Mouse (Mus musculus) embryonic facial prominence, embryonic 13.5 days (tissue): ENCODE results near the gene Zfp655. TPM values are rescaled to one million over a fixed set of nuclear protein-coding genes. Genes with fewer than 3 reads are reported as not detected.
A peak's percentile ranks its signal among the peaks of the same experiment; 100 is the strongest.
"Not testable (repeated sequence)": the region's sequence is repeated elsewhere in the genome, so short reads cannot be mapped to it uniquely, and the experiment has no call there.

Experiments
- ATAC-seq: fragments of 200-750 bp; cut with Nextera tagmentation; 2 replicates; pipeline ENCODE4 v1.8.0; 2017; ENCODE audit warnings: low read depth; ENCODE audit not compliant: insufficient number of reproducible peaks, insufficient read depth, low FRiP score, low TSS enrichment
- H3K27ac ChIP-seq: fragments of 300-500 bp; sonication (generic); 2 replicates; pipeline ENCODE4 v1.5.1; 2015; ENCODE audit warnings: moderate library complexity, mild to moderate bottlenecking, inconsistent platforms
- H3K27me3 ChIP-seq: fragments of 300-500 bp; sonication (generic); 2 replicates; pipeline ENCODE4 v1.6.1; 2015; ENCODE audit warnings: mild to moderate bottlenecking, inconsistent platforms
- H3K36me3 ChIP-seq: fragments of 300-500 bp; sonication (generic); 2 replicates; pipeline ENCODE4 v1.6.1; 2015; ENCODE audit warnings: mild to moderate bottlenecking, inconsistent platforms
- H3K4me1 ChIP-seq: fragments of 300-500 bp; sonication (generic); 2 replicates; pipeline ENCODE4 v1.6.1; 2015; ENCODE audit warnings: inconsistent platforms
- H3K4me2 ChIP-seq: fragments of 300-500 bp; sonication (generic); 2 replicates; pipeline ENCODE4 v1.6.1; 2015; ENCODE audit warnings: moderate library complexity, mild to moderate bottlenecking, inconsistent platforms
- H3K4me3 ChIP-seq: fragments of 300-500 bp; sonication (generic); 2 replicates; pipeline ENCODE4 v1.5.1; 2015; ENCODE audit warnings: mild to moderate bottlenecking, inconsistent platforms
- H3K9ac ChIP-seq: fragments of 300-500 bp; sonication (generic); 2 replicates; pipeline ENCODE4 v1.6.1; 2015; ENCODE audit warnings: mild to moderate bottlenecking, inconsistent platforms
- H3K9me3 ChIP-seq: fragments of 300-500 bp; sonication (generic); 2 replicates; pipeline ENCODE4 v1.6.1; 2016; ENCODE audit warnings: inconsistent platforms
- WGBS: fragments of 180-500 bp; shearing (Covaris S2); methylation state at CpG from one replicate; pipeline ENCODE4 v1.1.7; 2015; ENCODE audit warnings: mixed read lengths; 5-methylcytosine and 5-hydroxymethylcytosine counted together
- polyA plus RNA-seq: library from polyadenylated mRNA; unstranded; fragments of >200 nt; fragmentation: Nextera tagmentation; extraction: Ambion mirVana; gene quantifications from 2 replicates; pipeline ENCODE4 v1.2.1, GENCODE M21; 2015

The Zfp655 gene
- polyA plus RNA-seq, 1 experiment from 2014 or later = 33.7 TPM

GRCm38 (mm10) chr5:145205041-145205440, 26.5 kb upstream of the Zfp655 start:
- Histone ChIP-seq H3K36me3 (peaks cover 26% of the 10 kb centered on the region), H3K27me3 (no peaks in the 10 kb centered on the region), H3K9me3 (no peaks in the 10 kb centered on the region), H3K27ac (0 out of 2 replicates have a peak overlapping the region, but pooled peaks have one; percentile 22), H3K4me1 (peaks cover 23% of the 10 kb centered on the region), H3K4me3 (peak overlapping the region; percentile 59), H3K4me2 (peak overlapping the region; percentile 59), H3K9ac (peak overlapping the region; percentile 65)
- 26% methylated on average over 9 of the region's 9 CpGs for WGBS
- ATAC-seq = no peak

GRCm38 (mm10) chr5:145207385-145207784, 24.1 kb upstream of the Zfp655 start:
- Histone ChIP-seq H3K4me3 (no peak overlapping the region), H3K27me3 (no peaks in the 10 kb centered on the region), H3K4me1 (peaks cover 12% of the 10 kb centered on the region), H3K27ac (no peak overlapping the region), H3K36me3 (peaks cover 49% of the 10 kb centered on the region), H3K9me3 (no peaks in the 10 kb centered on the region), H3K4me2 (no peak overlapping the region), H3K9ac (no peak overlapping the region)
- ATAC-seq = no peak
- 94% methylated on average over 6 of the region's 6 CpGs for WGBS

DNA sequence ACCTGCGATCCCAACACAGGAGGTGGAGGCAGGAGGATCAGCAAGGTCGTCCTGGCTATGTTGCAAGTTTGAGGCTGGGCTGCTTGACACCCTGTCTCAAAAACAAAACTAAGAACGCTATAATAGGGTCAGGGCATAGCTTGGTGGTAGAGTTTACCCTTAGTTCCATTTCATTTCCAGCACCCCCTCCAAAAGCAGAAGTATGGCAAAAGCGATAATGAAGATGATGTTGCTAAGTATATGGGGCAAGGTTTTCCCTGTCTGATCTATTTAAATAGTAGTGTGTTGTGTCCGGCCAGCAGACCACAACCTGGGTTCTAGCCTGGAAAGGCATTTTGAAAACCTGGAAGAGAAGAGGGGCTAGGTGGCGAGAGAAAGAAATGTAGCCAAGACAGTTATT, 23.6 kb upstream of the Zfp655 start:
- Histone ChIP-seq H3K27me3 (no peaks in the 10 kb centered on the region), H3K4me2 (no peak overlapping the region), H3K9me3 (no peaks in the 10 kb centered on the region), H3K9ac (no peak overlapping the region), H3K36me3 (peaks cover 55% of the 10 kb centered on the region), H3K27ac (no peak overlapping the region), H3K4me3 (no peak overlapping the region), H3K4me1 (peaks cover 12% of the 10 kb centered on the region)
- 82% methylated on average over 6 of the region's 6 CpGs for WGBS
- no peak for ATAC-seq

GRCm38 (mm10) chr5:145208391-145208790, 23.1 kb upstream of the Zfp655 start:
- not testable (repeated sequence) for H3K9me3 ChIP-seq, H3K9ac ChIP-seq, H3K27ac ChIP-seq, H3K4me3 ChIP-seq, H3K27me3 ChIP-seq, ATAC-seq, H3K4me2 ChIP-seq
- Histone ChIP-seq H3K36me3 (peaks cover 59% of the 10 kb centered on the region), H3K4me1 (peaks cover 12% of the 10 kb centered on the region)
- 44% methylated on average over 11 of the region's 11 CpGs for WGBS

- Histone ChIP-seq H3K4me1 (no peaks in the 10 kb centered on the region), H3K4me2 (no peak overlapping the region), H3K36me3 (peaks cover 80% of the 10 kb centered on the region), H3K27ac (no peak overlapping the region), H3K4me3 (no peak overlapping the region), H3K9ac (no peak overlapping the region), H3K27me3 (no peaks in the 10 kb centered on the region), H3K9me3 (no peaks in the 10 kb centered on the region)
- no peak for ATAC-seq
- 95% methylated on average over 4 of the region's 4 CpGs for WGBS
Observed at GRCm38 (mm10) chr5:145211340-145211739, 20.2 kb upstream of the Zfp655 start.

DNA sequence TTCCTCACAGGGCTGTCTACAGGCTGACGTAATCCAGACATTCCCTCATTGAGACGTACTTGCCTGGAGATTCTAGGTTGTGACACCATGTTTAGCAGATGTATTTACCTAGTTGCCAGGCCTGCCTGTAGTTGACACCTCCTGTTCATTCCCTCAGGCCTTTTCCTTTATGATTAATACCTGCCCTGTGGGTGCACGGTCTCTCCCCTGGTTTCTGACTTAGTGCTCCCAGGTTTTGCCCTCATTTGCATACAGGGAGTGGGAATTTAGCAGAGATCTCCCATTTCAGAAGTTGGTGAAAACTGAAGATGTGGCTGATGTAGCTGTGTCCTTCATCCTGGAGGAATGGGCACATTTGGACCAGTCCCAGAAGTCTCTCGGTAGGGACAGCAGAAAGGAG, 19.3 kb upstream of the Zfp655 start:
- WGBS = 87% methylated on average over 4 of the region's 4 CpGs
- H3K9ac ChIP-seq = no peak overlapping the region
- H3K4me2 ChIP-seq = no peak overlapping the region
- no peaks in the 10 kb centered on the region for H3K4me1 ChIP-seq
- H3K27me3 ChIP-seq = no peaks in the 10 kb centered on the region
- no peaks in the 10 kb centered on the region for H3K9me3 ChIP-seq
- H3K36me3 ChIP-seq = peaks cover 73% of the 10 kb centered on the region
- no peak for ATAC-seq
- H3K4me3 ChIP-seq = no peak overlapping the region
- H3K27ac ChIP-seq = no peak overlapping the region

GRCm38 (mm10) chr5:145213505-145213904, 18.0 kb upstream of the Zfp655 start:
- no peak for ATAC-seq
- no peaks in the 10 kb centered on the region for H3K27me3 ChIP-seq
- H3K4me3 ChIP-seq = no peak overlapping the region
- 97% methylated on average over 3 of the region's 3 CpGs for WGBS
- peaks cover 79% of the 10 kb centered on the region for H3K36me3 ChIP-seq
- no peak overlapping the region for H3K4me2 ChIP-seq
- no peaks in the 10 kb centered on the region for H3K9me3 ChIP-seq
- H3K4me1 ChIP-seq = no peaks in the 10 kb centered on the region
- H3K9ac ChIP-seq = no peak overlapping the region
- no peak overlapping the region for H3K27ac ChIP-seq

DNA sequence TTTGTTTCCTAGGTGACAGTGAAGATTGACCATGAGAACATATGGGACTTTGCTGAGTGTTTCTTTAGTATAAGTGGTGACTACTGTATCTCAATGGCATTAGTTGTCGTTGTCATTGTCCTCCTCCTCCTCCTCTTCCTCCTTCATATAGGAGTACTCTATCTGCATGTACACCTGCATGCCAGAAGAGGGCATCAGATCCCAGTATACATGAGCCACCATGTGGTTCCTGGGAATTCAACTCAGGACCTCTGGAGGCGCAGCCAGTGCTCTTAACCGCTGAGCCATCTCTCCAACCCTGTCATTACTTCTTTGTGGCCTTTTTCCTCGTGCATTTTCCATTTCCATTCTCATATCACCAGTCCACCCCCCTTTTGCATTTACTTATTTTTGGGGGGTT, 16.8 kb upstream of the Zfp655 start:
- no peaks in the 10 kb centered on the region for H3K27me3 ChIP-seq
- no peak overlapping the region for H3K4me2 ChIP-seq
- no peak overlapping the region for H3K9ac ChIP-seq
- no peak for ATAC-seq
- no peaks in the 10 kb centered on the region for H3K9me3 ChIP-seq
- H3K4me3 ChIP-seq = no peak overlapping the region
- H3K27ac ChIP-seq = no peak overlapping the region
- H3K36me3 ChIP-seq = peaks cover 80% of the 10 kb centered on the region
- 59% methylated on average over 4 of the region's 4 CpGs for WGBS
- no peaks in the 10 kb centered on the region for H3K4me1 ChIP-seq

DNA sequence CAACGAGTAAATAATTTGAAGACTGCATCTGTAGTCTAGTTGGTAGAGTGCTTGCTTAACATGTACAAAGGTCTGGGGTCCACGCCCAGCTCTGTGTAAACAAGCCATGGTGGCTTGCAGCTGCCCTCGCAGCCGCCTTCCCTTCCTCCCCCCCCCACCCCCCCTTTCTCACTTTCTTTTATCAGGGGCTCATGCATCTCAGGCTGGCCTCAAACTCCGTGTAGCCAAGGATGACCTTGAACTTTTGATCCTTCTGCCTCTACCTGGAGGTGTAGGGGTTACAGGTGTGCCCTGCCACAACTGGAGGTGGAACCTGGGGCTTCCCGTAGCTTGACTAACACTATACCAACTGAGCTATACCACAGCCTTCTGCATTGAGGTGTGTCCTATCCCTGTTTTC, 13.8 kb upstream of the Zfp655 start:
- Histone ChIP-seq H3K9ac (no peak overlapping the region), H3K4me2 (no peak overlapping the region), H3K27me3 (no peaks in the 10 kb centered on the region), H3K27ac (no peak overlapping the region), H3K4me1 (no peaks in the 10 kb centered on the region), H3K9me3 (no peaks in the 10 kb centered on the region), H3K4me3 (no peak overlapping the region), H3K36me3 (peaks cover 77% of the 10 kb centered on the region)
- WGBS = 93% methylated on average over 6 of the region's 6 CpGs
- no peak for ATAC-seq

- Histone ChIP-seq H3K27me3 (no peaks in the 10 kb centered on the region), H3K36me3 (peaks cover 77% of the 10 kb centered on the region), H3K9ac (no peak overlapping the region), H3K4me1 (no peaks in the 10 kb centered on the region), H3K9me3 (no peaks in the 10 kb centered on the region), H3K4me2 (no peak overlapping the region), H3K27ac (no peak overlapping the region), H3K4me3 (no peak overlapping the region)
- no peak for ATAC-seq
- WGBS = 94% methylated on average over 21 of the region's 21 CpGs
Observed at GRCm38 (mm10) chr5:145218206-145218605, 13.3 kb upstream of the Zfp655 start.

- H3K4me1 ChIP-seq = no peaks in the 10 kb centered on the region
- no peak overlapping the region for H3K4me3 ChIP-seq
- no peak overlapping the region for H3K9ac ChIP-seq
- ATAC-seq = no peak
- H3K4me2 ChIP-seq = no peak overlapping the region
- H3K9me3 ChIP-seq = no peaks in the 10 kb centered on the region
- peaks cover 74% of the 10 kb centered on the region for H3K36me3 ChIP-seq
- H3K27ac ChIP-seq = no peak overlapping the region
- WGBS = 94% methylated on average over 20 of the region's 20 CpGs
- H3K27me3 ChIP-seq = no peaks in the 10 kb centered on the region
Observed at GRCm38 (mm10) chr5:145218671-145219070, 12.8 kb upstream of the Zfp655 start.

GRCm38 (mm10) chr5:145219981-145220380, 11.5 kb upstream of the Zfp655 start:
- H3K4me1 ChIP-seq = no peaks in the 10 kb centered on the region
- H3K36me3 ChIP-seq = peaks cover 62% of the 10 kb centered on the region
- H3K27ac ChIP-seq = no peak overlapping the region
- no peak for ATAC-seq
- H3K9ac ChIP-seq = no peak overlapping the region
- H3K4me2 ChIP-seq = no peak overlapping the region
- no peaks in the 10 kb centered on the region for H3K9me3 ChIP-seq
- H3K27me3 ChIP-seq = no peaks in the 10 kb centered on the region
- no peak overlapping the region for H3K4me3 ChIP-seq
- 96% methylated on average over 8 of the region's 8 CpGs for WGBS

DNA sequence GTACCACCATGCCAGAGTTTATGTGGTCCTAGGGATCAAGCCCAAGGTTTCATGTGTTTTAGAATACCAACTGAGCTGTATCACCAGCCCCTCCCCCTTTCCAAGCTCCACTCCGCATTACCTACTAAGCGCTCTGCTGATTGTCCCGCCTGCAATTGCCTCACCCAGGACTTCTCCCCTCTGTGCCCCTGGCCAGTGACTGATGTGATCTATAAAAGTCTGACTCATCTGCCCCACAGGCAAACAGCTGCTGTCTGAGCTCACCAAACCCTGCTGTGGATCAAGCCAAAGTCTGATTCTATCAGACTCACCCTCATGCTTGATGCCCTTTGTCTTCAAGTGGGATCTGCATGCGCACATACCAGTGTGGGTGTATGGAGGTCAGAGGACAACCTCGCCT, 8.7 kb upstream of the Zfp655 start:
- Histone ChIP-seq H3K4me3 (no peak overlapping the region), H3K4me1 (no peaks in the 10 kb centered on the region), H3K27ac (no peak overlapping the region), H3K36me3 (peaks cover 50% of the 10 kb centered on the region), H3K9ac (no peak overlapping the region), H3K27me3 (no peaks in the 10 kb centered on the region), H3K4me2 (no peak overlapping the region), H3K9me3 (no peaks in the 10 kb centered on the region)
- 82% methylated on average over 5 of the region's 5 CpGs for WGBS
- no peak; the same call in 1 of the 2 replicates for ATAC-seq
